ENCODE assay signal across 7 mouse cellular contexts in genomic region chr17:45585725-45586448, GRCm38 (mm10). TPM values are rescaled to one million over a fixed set of nuclear protein-coding genes. Genes with fewer than 3 reads are reported as not detected.
DNase-seq lines count a peak whose midpoint lies in the region; ATAC-seq and TF ChIP-seq lines count a peak whose summit lies in the region.

No protein-coding gene starts in this region.

- H3K4me2 ChIP-seq in kidney, embryonic 16.5 days (replicated peaks; ENCODE audit: low read depth, low read length): no peak overlapping the region
- H3K4me2 ChIP-seq in hindbrain, embryonic 16.5 days (ENCODE audit: low read length): no peak overlapping the region
- no peak overlapping the region for H3K4me2 ChIP-seq in midbrain, embryonic 16.5 days (ENCODE audit: low read length)

- peaks cover 32% of the 10 kb centered on the region for H3K36me3 ChIP-seq in kidney, embryonic 16.5 days (ENCODE audit: insufficient read depth, low read length)
- H3K36me3 ChIP-seq in hindbrain, embryonic 16.5 days (ENCODE audit: control insufficient read depth, insufficient read depth, low read length): no peaks in the 10 kb centered on the region
- no peaks in the 10 kb centered on the region for H3K36me3 ChIP-seq in midbrain, embryonic 16.5 days (ENCODE audit: control insufficient read depth, insufficient read depth, low read length)

- H3K9me3 ChIP-seq in kidney, embryonic 16.5 days (ENCODE audit: low read length): peaks cover 9% of the 10 kb centered on the region; the same call in 1 of the 2 replicates
- no peaks in the 10 kb centered on the region for H3K9me3 ChIP-seq in hindbrain, embryonic 16.5 days (ENCODE audit: control insufficient read depth, low read length)
- no peaks in the 10 kb centered on the region for H3K9me3 ChIP-seq in midbrain, embryonic 16.5 days (replicated peaks; ENCODE audit: control insufficient read depth, low read length, poor library complexity, severe bottlenecking)

- H3K9ac ChIP-seq in kidney, embryonic 16.5 days (replicated peaks; ENCODE audit: low read length): 0 out of 2 replicates have a peak overlapping the region, but pooled peaks have one; percentile 0
- H3K9ac ChIP-seq in hindbrain, embryonic 16.5 days (ENCODE audit: low read depth, low read length): no peak overlapping the region
- H3K9ac ChIP-seq in midbrain, embryonic 16.5 days (ENCODE audit: low read depth, low read length): 0 out of 2 replicates have a peak overlapping the region, but pooled peaks have one; percentile 31

- DNase-seq in kidney, postnatal 4 days: no peak
- DNase-seq in left cerebral cortex, adult 11 months (ENCODE audit: low spot score): no peak
- no peak for DNase-seq in B cell, adult 2 months

- WGBS in kidney, embryonic 16.5 days: 77% methylated on average over 23 of the region's 23 CpGs
- 69% methylated on average over 23 of the region's 23 CpGs for WGBS in hindbrain, embryonic 16.5 days
- WGBS in midbrain, embryonic 16.5 days: 45% methylated on average over 23 of the region's 23 CpGs

- H3K4me3 ChIP-seq in kidney, embryonic 16.5 days (ENCODE audit: low read length): no peak overlapping the region
- H3K4me3 ChIP-seq in cortical plate, adult 2 months (ENCODE audit: insufficient read depth, low read length): no peak overlapping the region
- no peak overlapping the region for H3K4me3 ChIP-seq in hindbrain, embryonic 16.5 days (ENCODE audit: low read length)
- H3K4me3 ChIP-seq in midbrain, embryonic 16.5 days (ENCODE audit: low read depth, low read length): no peak overlapping the region

- 0 out of 2 replicates have a peak, but pooled peaks have one; percentile 2 for ATAC-seq in kidney, embryonic 16.5 days (ENCODE audit: low FRiP score, low TSS enrichment)
- no peak for ATAC-seq in hindbrain, embryonic 16.5 days
- no peak for ATAC-seq in midbrain, embryonic 16.5 days

- H3K27me3 ChIP-seq in kidney, embryonic 16.5 days (ENCODE audit: insufficient read depth, low read length): no peaks in the 10 kb centered on the region
- no peaks in the 10 kb centered on the region for H3K27me3 ChIP-seq in hindbrain, embryonic 16.5 days (replicated peaks; ENCODE audit: control insufficient read depth, insufficient read depth, low read length)
- H3K27me3 ChIP-seq in midbrain, embryonic 16.5 days (ENCODE audit: control insufficient read depth, insufficient read depth, low read depth, low read length): no peaks in the 10 kb centered on the region

- peak overlapping the region; percentile 84 for H3K27ac ChIP-seq in kidney, embryonic 16.5 days (ENCODE audit: low read length)
- H3K27ac ChIP-seq in cortical plate, adult 2 months (ENCODE audit: insufficient read depth, low read length): peak overlapping the region; percentile 24; the same call in 1 of the 2 replicates
- peak overlapping the region; percentile 76 for H3K27ac ChIP-seq in hindbrain, embryonic 16.5 days (ENCODE audit: low read depth, low read length)
- H3K27ac ChIP-seq in midbrain, embryonic 16.5 days (ENCODE audit: low read length): peak overlapping the region; percentile 73; the same call in 1 of the 2 replicates

- no peak for TF ChIP-seq CTCF in cortical plate, adult 2 months (IDR thresholded peaks at IDR 0.05; ENCODE audit: extremely low read depth, insufficient read depth, low read length)

- TF ChIP-seq POLR2A in cortical plate, adult 2 months (IDR thresholded peaks at IDR 0.05; ENCODE audit: extremely low read depth, insufficient read depth, low read length): no peak

- peaks cover 31% of the 10 kb centered on the region for H3K4me1 ChIP-seq in kidney, embryonic 16.5 days (ENCODE audit: insufficient read depth, low read length)
- peaks cover 4% of the 10 kb centered on the region; the same call in 1 of the 2 replicates for H3K4me1 ChIP-seq in cortical plate, adult 2 months (ENCODE audit: control insufficient read depth, insufficient read depth, low read length)
- H3K4me1 ChIP-seq in hindbrain, embryonic 16.5 days (ENCODE audit: control insufficient read depth, insufficient read depth, low read depth, low read length): peaks cover 14% of the 10 kb centered on the region
- H3K4me1 ChIP-seq in midbrain, embryonic 16.5 days (ENCODE audit: control insufficient read depth, insufficient read depth, low read length): peaks cover 13% of the 10 kb centered on the region

RNA-seq across cellular contexts. Expression of gene Hsp90ab1, which starts 12.8 kb away (rescaled TPM):
- 1,922 and 2,030 TPM in 2 replicates for polyA plus RNA-seq in kidney, embryonic 16.5 days (2015; fragmentation: Nextera tagmentation; extraction: Ambion mirVana)
- 980 and 997 TPM in 2 replicates for polyA plus RNA-seq in cortical plate, adult 2 months (2012; rRNA removed)
- 1,542 and 1,571 TPM in 2 replicates for polyA plus RNA-seq in hindbrain, embryonic 16.5 days (2015; fragmentation: Nextera tagmentation; extraction: Ambion mirVana)
- 1,403 and 1,446 TPM in 2 replicates for polyA plus RNA-seq in midbrain, embryonic 16.5 days (2015; fragmentation: Nextera tagmentation; extraction: Ambion mirVana)

RNA-seq across cellular contexts. Expression of gene Slc29a1, which starts 13.5 kb away (rescaled TPM):
- 107 and 116 TPM in 2 replicates for polyA plus RNA-seq in kidney, embryonic 16.5 days (2015; fragmentation: Nextera tagmentation; extraction: Ambion mirVana)
- 35.9 and 37.6 TPM in 2 replicates for polyA plus RNA-seq in cortical plate, adult 2 months (2012; rRNA removed)
- 55.7 and 56.5 TPM in 2 replicates for polyA plus RNA-seq in hindbrain, embryonic 16.5 days (2015; fragmentation: Nextera tagmentation; extraction: Ambion mirVana)
- 37.8 and 40.7 TPM in 2 replicates for polyA plus RNA-seq in midbrain, embryonic 16.5 days (2015; fragmentation: Nextera tagmentation; extraction: Ambion mirVana)

RNA-seq across cellular contexts. Expression of gene Mymx, which starts 16.0 kb away (rescaled TPM):
- polyA plus RNA-seq in kidney, embryonic 16.5 days (2015; fragmentation: Nextera tagmentation; extraction: Ambion mirVana): 6.2 and 7.4 TPM in 2 replicates
- polyA plus RNA-seq in cortical plate, adult 2 months (2012; rRNA removed): not detected in 2 replicates
- 1.2 TPM in 1 of 2 replicates, not detected in the other for polyA plus RNA-seq in hindbrain, embryonic 16.5 days (2015; fragmentation: Nextera tagmentation; extraction: Ambion mirVana)
- polyA plus RNA-seq in midbrain, embryonic 16.5 days (2015; fragmentation: Nextera tagmentation; extraction: Ambion mirVana): not detected in 2 replicates

RNA-seq across cellular contexts. Expression of gene Slc35b2, which starts 22.2 kb away (rescaled TPM):
- 159 and 170 TPM in 2 replicates for polyA plus RNA-seq in kidney, embryonic 16.5 days (2015; fragmentation: Nextera tagmentation; extraction: Ambion mirVana)
- 52.4 and 52.6 TPM in 2 replicates for polyA plus RNA-seq in cortical plate, adult 2 months (2012; rRNA removed)
- polyA plus RNA-seq in hindbrain, embryonic 16.5 days (2015; fragmentation: Nextera tagmentation; extraction: Ambion mirVana): 96.2 and 101 TPM in 2 replicates
- polyA plus RNA-seq in midbrain, embryonic 16.5 days (2015; fragmentation: Nextera tagmentation; extraction: Ambion mirVana): 76.0 and 79.6 TPM in 2 replicates

RNA-seq across cellular contexts. Expression of gene Nfkbie, which starts 30.4 kb away (rescaled TPM):
- 5.9 and 6.4 TPM in 2 replicates for polyA plus RNA-seq in kidney, embryonic 16.5 days (2015; fragmentation: Nextera tagmentation; extraction: Ambion mirVana)
- polyA plus RNA-seq in cortical plate, adult 2 months (2012; rRNA removed): 2.1 and 2.3 TPM in 2 replicates
- polyA plus RNA-seq in hindbrain, embryonic 16.5 days (2015; fragmentation: Nextera tagmentation; extraction: Ambion mirVana): 6.1 and 6.8 TPM in 2 replicates
- polyA plus RNA-seq in midbrain, embryonic 16.5 days (2015; fragmentation: Nextera tagmentation; extraction: Ambion mirVana): 3.6 and 3.7 TPM in 2 replicates

Comparison
In these comparisons a context has a peak if more than half of its experiments do, and no peak if none do; other contexts are left out.
1. H3K27ac ChIP-seq: peak in every context shown above with its lines; median percentile 84 in kidney, embryonic 16.5 days; 76 in hindbrain, embryonic 16.5 days; 73 in midbrain, embryonic 16.5 days; 24 in cortical plate, adult 2 months.